Mouse (Mus musculus) MEL (cell line): ENCODE results near the gene Syt8. TPM values are rescaled to one million over a fixed set of nuclear protein-coding genes. Genes with fewer than 3 reads are reported as not detected.

Experiments
- DNase-seq: peaks from one replicate; pipeline ENCODE4 v3.0.0; 2011; ENCODE audit warnings: low read depth, low spot score
- H3K27ac ChIP-seq: 2 replicates; pipeline ENCODE4 v1.5.1; 2012; ENCODE audit warnings: low read depth, mild to moderate bottlenecking, control low read depth, low read length, moderate library complexity; ENCODE audit not compliant: control insufficient read depth
- H3K27me3 ChIP-seq, 2 experiments: fragments of 150-350 bp in 1 of 2; sonication (generic) in 1 of 2; 2 replicates each; pipeline ENCODE4 v1.6.1; 2012; ENCODE audit warnings: low read length in 2 of 2, mild to moderate bottlenecking in 2 of 2, improper control_type of control experiment in 1 of 2, moderate library complexity in 1 of 2; ENCODE audit not compliant: insufficient read depth in 2 of 2, control insufficient read depth in 1 of 2
- H3K36me3 ChIP-seq, 2 experiments: 2 replicates each; pipeline ENCODE4 v1.6.1; 2012 to 2014; ENCODE audit warnings: low read length in 2 of 2, improper control_type of control experiment in 1 of 2, inconsistent platforms in 1 of 2, mild to moderate bottlenecking in 1 of 2; ENCODE audit not compliant: insufficient read depth in 2 of 2, control insufficient read depth in 1 of 2
- H3K4me1 ChIP-seq, 2 experiments: fragments of 150-350 bp in 1 of 2; sonication (generic) in 1 of 2; 2 replicates each; pipeline ENCODE4 v1.6.1; 2012; ENCODE audit warnings: low read length in 2 of 2, improper control_type of control experiment in 1 of 2, mild to moderate bottlenecking in 1 of 2; ENCODE audit not compliant: insufficient read depth in 2 of 2, control insufficient read depth in 1 of 2
- H3K4me3 ChIP-seq, 2 experiments: fragments of 150-350 bp in 1 of 2; sonication (generic) in 1 of 2; 2 replicates each; pipeline ENCODE4 v1.5.1; 2012; ENCODE audit warnings: low read depth in 2 of 2, low read length in 2 of 2, mild to moderate bottlenecking in 2 of 2, moderate library complexity in 2 of 2, control low read depth in 1 of 2, improper control_type of control experiment in 1 of 2; ENCODE audit not compliant: control insufficient read depth in 1 of 2, insufficient read depth in 1 of 2
- H3K79me2 ChIP-seq: 2 replicates; pipeline ENCODE4 v1.6.1; 2012; ENCODE audit warnings: mild to moderate bottlenecking, low read length, moderate library complexity; ENCODE audit not compliant: control insufficient read depth, poor library complexity, insufficient read depth
- H3K9ac ChIP-seq: 2 replicates; pipeline ENCODE4 v1.6.1; 2012; ENCODE audit warnings: low read depth, mild to moderate bottlenecking, control low read depth, low read length, moderate library complexity; ENCODE audit not compliant: control insufficient read depth, poor library complexity, severe bottlenecking
- H3K9me3 ChIP-seq: fragments of 150-350 bp; sonication (generic); replicated peaks from 2 replicates; pipeline ENCODE4 v1.6.1; 2012; ENCODE audit warnings: mild to moderate bottlenecking, low read length, improper control_type of control experiment, moderate library complexity; ENCODE audit not compliant: insufficient read depth
- BHLHE40 ChIP-seq: IDR thresholded peaks from 2 replicates; pipeline ENCODE4 v1.6.1; 2012; ENCODE audit warnings: low read depth, mild to moderate bottlenecking, inconsistent platforms, low read length, improper control_type of control experiment, borderline replicate concordance
- CHD1 ChIP-seq: IDR thresholded peaks from 2 replicates; pipeline ENCODE4 v1.6.1; 2012; ENCODE audit warnings: low read depth, mild to moderate bottlenecking, inconsistent platforms, low read length, improper control_type of control experiment
- CTCF ChIP-seq, 3 experiments: IDR thresholded peaks in 2 of 3; conservative IDR thresholded peaks in 1 of 3; 2 replicates each; pipeline ENCODE4 v1.5.1; 2011 to 2012; ENCODE audit warnings: low read length in 3 of 3, low read depth in 2 of 3, mild to moderate bottlenecking in 2 of 3, improper control_type of control experiment in 1 of 3, inconsistent platforms in 1 of 3, mixed read lengths in 1 of 3, moderate library complexity in 1 of 3; ENCODE audit not compliant: control insufficient read depth in 1 of 3, insufficient read depth in 1 of 3, poor library complexity in 1 of 3, severe bottlenecking in 1 of 3
- E2F4 ChIP-seq: IDR thresholded peaks from 2 replicates; pipeline ENCODE4 v1.6.1; 2011; ENCODE audit warnings: low read depth, low read length, improper control_type of control experiment, borderline replicate concordance
- ELF1 ChIP-seq: IDR thresholded peaks from 2 replicates; pipeline ENCODE4 v1.6.1; 2014; ENCODE audit warnings: low read depth, mild to moderate bottlenecking, inconsistent platforms, low read length, improper control_type of control experiment, moderate library complexity
- ETS1 ChIP-seq: IDR thresholded peaks from 2 replicates; pipeline ENCODE4 v1.6.1; 2012; ENCODE audit warnings: low read depth, mild to moderate bottlenecking, inconsistent platforms, low read length, improper control_type of control experiment, moderate library complexity
- GATA1 ChIP-seq: IDR thresholded peaks from 2 replicates; pipeline ENCODE4 v1.6.1; 2011; ENCODE audit warnings: low read depth, low read length, improper control_type of control experiment
- HCFC1 ChIP-seq: IDR thresholded peaks from 2 replicates; pipeline ENCODE4 v1.6.1; 2012; ENCODE audit warnings: low read depth, mild to moderate bottlenecking, inconsistent platforms, low read length, improper control_type of control experiment, moderate library complexity
- MAFK ChIP-seq: IDR thresholded peaks from 2 replicates; pipeline ENCODE4 v1.6.1; 2011; ENCODE audit warnings: low read depth, mild to moderate bottlenecking, low read length, improper control_type of control experiment, borderline replicate concordance
- MAX ChIP-seq: IDR thresholded peaks from 2 replicates; pipeline ENCODE4 v1.6.1; 2011; ENCODE audit warnings: low read length, improper control_type of control experiment
- MEF2A ChIP-seq: IDR thresholded peaks from 2 replicates; pipeline ENCODE4 v1.6.1; 2014; ENCODE audit warnings: low read depth, mild to moderate bottlenecking, inconsistent platforms, low read length, improper control_type of control experiment; ENCODE audit not compliant: poor library complexity, insufficient replicate concordance, severe bottlenecking; ENCODE audit errors: extremely low read depth
- MXI1 ChIP-seq: IDR thresholded peaks from 2 replicates; pipeline ENCODE4 v1.6.1; 2011; ENCODE audit warnings: mild to moderate bottlenecking, low read depth, low read length, improper control_type of control experiment
- MYC ChIP-seq: IDR thresholded peaks from 2 replicates; pipeline ENCODE4 v1.6.1; 2011; ENCODE audit warnings: low read depth, mild to moderate bottlenecking, low read length, improper control_type of control experiment, moderate library complexity
- POLR2AphosphoS2 ChIP-seq: IDR thresholded peaks from 2 replicates; pipeline ENCODE4 v1.6.1; 2011; ENCODE audit warnings: low read length, improper control_type of control experiment
- POLR2AphosphoS5 ChIP-seq: IDR thresholded peaks from 2 replicates; pipeline ENCODE4 v1.6.1; 2012; ENCODE audit warnings: low read depth, borderline replicate concordance, mild to moderate bottlenecking, inconsistent platforms, low read length, moderate library complexity, mixed read lengths
- RAD21 ChIP-seq: IDR thresholded peaks from 2 replicates; pipeline ENCODE4 v1.6.1; 2011; ENCODE audit warnings: mild to moderate bottlenecking, low read depth, low read length, improper control_type of control experiment
- RCOR1 ChIP-seq: IDR thresholded peaks from 2 replicates; pipeline ENCODE4 v1.6.1; 2012; ENCODE audit warnings: low read depth, mild to moderate bottlenecking, inconsistent platforms, low read length, improper control_type of control experiment
- SIN3A ChIP-seq: IDR thresholded peaks from 2 replicates; pipeline ENCODE4 v1.6.1; 2012; ENCODE audit warnings: low read length, improper control_type of control experiment, inconsistent platforms
- SMC3 ChIP-seq: IDR thresholded peaks from 2 replicates; pipeline ENCODE4 v1.6.1; 2011; ENCODE audit warnings: low read depth, low read length, improper control_type of control experiment
- TCF12 ChIP-seq: IDR thresholded peaks from 2 replicates; pipeline ENCODE4 v1.6.1; 2014; ENCODE audit warnings: low read depth, mild to moderate bottlenecking, inconsistent platforms, low read length, improper control_type of control experiment, moderate library complexity
- UBTF ChIP-seq: IDR thresholded peaks from 2 replicates; pipeline ENCODE4 v1.6.1; 2012; ENCODE audit warnings: low read depth, mild to moderate bottlenecking, inconsistent platforms, low read length, improper control_type of control experiment, moderate library complexity, borderline replicate concordance; ENCODE audit not compliant: insufficient read depth
- USF2 ChIP-seq, 2 experiments: IDR thresholded peaks; 2 replicates each; pipeline ENCODE4 v1.6.1; 2011 to 2012; ENCODE audit warnings: improper control_type of control experiment in 2 of 2, low read length in 2 of 2, borderline replicate concordance in 1 of 2, inconsistent platforms in 1 of 2, low read depth in 1 of 2, mild to moderate bottlenecking in 1 of 2; ENCODE audit not compliant: insufficient read depth in 1 of 2
- ZKSCAN1 ChIP-seq: IDR thresholded peaks from 2 replicates; pipeline ENCODE4 v1.6.1; 2012; ENCODE audit warnings: low read depth, mild to moderate bottlenecking, inconsistent platforms, low read length, improper control_type of control experiment, moderate library complexity
- ZMIZ1 ChIP-seq: IDR thresholded peaks from 2 replicates; pipeline ENCODE4 v1.6.1; 2012; ENCODE audit warnings: low read depth, mild to moderate bottlenecking, inconsistent platforms, low read length, improper control_type of control experiment, moderate library complexity
- ZNF384 ChIP-seq: IDR thresholded peaks from 2 replicates; pipeline ENCODE4 v1.6.1; 2012; ENCODE audit warnings: low read depth, mild to moderate bottlenecking, inconsistent platforms, low read length, improper control_type of control experiment
- polyA plus RNA-seq, 2 experiments: library from polyadenylated mRNA; stranded (reverse) in 1 of 2; unstranded in 1 of 2; fragments of >175 nt in 1 of 2; fragments of >200 nt in 1 of 2; gene quantifications; 2 replicates each; pipeline versions ENCODE4 v1.2.1 to v1.2.4; 2012; ENCODE audit warnings: low replicate concordance in 2 of 2, low read depth in 1 of 2; ENCODE audit not compliant: insufficient read length in 2 of 2, insufficient read depth in 1 of 2, missing spikeins in 1 of 2
- total RNA-seq: library from RNA; depleted of rRNA; stranded (reverse); fragments of 300-350 nt; gene quantifications from 2 replicates; pipeline ENCODE4 v1.2.3, GENCODE M21; 2012

The Syt8 gene
- total and polyA plus RNA-seq, 3 experiments: not detected

DNA sequence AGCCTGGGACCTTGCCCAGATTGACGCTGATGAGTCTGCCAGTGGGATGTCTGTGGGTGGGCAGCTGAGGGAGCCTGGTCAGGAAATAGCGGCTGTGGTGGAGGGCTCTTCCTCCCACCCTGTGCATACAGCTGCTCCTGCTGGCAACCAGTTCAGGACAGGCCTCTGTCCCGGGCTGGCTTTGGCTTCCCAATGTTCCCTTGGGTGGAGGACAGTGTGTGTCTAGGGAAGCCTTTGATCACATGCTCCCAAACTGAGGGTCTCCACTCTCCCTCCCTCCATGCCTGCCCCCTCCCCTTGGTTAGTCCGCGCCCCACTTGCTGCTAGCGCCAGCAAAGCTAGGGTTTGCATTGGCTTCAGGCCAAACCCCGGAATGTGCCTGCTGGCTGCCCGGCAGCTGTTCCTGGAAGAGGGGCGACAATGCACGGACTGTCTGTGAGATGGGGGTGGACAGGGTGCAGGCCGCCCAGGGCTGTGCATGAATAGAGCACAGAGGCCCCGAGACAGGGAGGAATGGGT lies 4.4 kb upstream of the Syt8 start:
- Histone ChIP-seq H3K9ac (no peak overlapping the region), H3K9me3 (no peaks in the 10 kb centered on the region), H3K27ac (no peak overlapping the region), H3K27me3 (peaks cover 5 to 9% of the 10 kb centered on the region in 2 experiments; a peak in 3 of 4 replicates), H3K36me3 (no peaks in the 10 kb centered on the region), H3K79me2 (no peaks in the 10 kb centered on the region), H3K4me1 (no peaks in the 10 kb centered on the region), H3K4me3 (no peak overlapping the region)
- TF ChIP-seq ZMIZ1 (no peak), USF2 (IDR thresholded peaks at IDR 0.05; ENCODE audit: borderline replicate concordance in 1 of 2, insufficient read depth in 1 of 2, low read depth in 1 of 2, low read length in 2 of 2) (no peak), BHLHE40 (no peak), MAX (no peak), HCFC1 (no peak), TCF12 (no peak), ZNF384 (no peak), CTCF (IDR thresholded peaks at IDR 0.05 in 2 of 3, conservative IDR thresholded peaks at IDR 0.05 in 1 of 3; ENCODE audit: control insufficient read depth in 1 of 3, insufficient read depth in 1 of 3, low read depth in 2 of 3, low read length in 3 of 3, poor library complexity in 1 of 3, severe bottlenecking in 1 of 3) (no peak), RAD21 (no peak)
- no peak for DNase-seq

DNA sequence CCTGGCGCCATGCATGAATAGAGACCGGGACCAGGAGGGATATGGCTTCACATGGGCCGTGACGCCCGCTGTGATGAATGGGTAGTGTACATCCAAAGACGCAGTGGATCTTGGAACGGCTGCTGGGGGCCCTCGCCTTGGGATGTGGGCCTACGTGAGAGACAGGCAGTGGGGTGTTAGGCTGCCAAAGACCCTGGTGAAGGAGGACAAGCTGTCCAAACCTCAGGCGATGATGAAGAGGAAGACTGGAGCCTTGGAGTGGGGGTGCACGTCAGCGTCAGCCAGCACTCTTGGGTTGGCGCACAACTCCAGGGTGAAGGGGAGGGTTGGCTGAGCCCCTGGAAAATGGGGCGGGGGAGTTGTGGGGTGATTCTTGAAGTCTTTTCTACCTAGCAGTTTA lies 3.5 kb upstream of the Syt8 start:
- TF ChIP-seq MYC: no peak
- no peak for TF ChIP-seq CHD1
- no peak for TF ChIP-seq ETS1
- TF ChIP-seq MEF2A: no peak
- no peak for TF ChIP-seq USF2 (IDR thresholded peaks at IDR 0.05; ENCODE audit: borderline replicate concordance in 1 of 2, insufficient read depth in 1 of 2, low read depth in 1 of 2, low read length in 2 of 2)
- no peak for TF ChIP-seq UBTF
- TF ChIP-seq SIN3A: no peak
- no peak for TF ChIP-seq ZKSCAN1
- TF ChIP-seq POLR2AphosphoS5: no peak
- no peak for TF ChIP-seq MAFK
- no peak for TF ChIP-seq SMC3
- TF ChIP-seq HCFC1: no peak
- TF ChIP-seq TCF12: no peak
- no peak for TF ChIP-seq POLR2AphosphoS2
- no peak for TF ChIP-seq GATA1
- TF ChIP-seq ELF1: no peak
- TF ChIP-seq MXI1: no peak
- TF ChIP-seq E2F4: no peak
- TF ChIP-seq RCOR1: no peak
- no peak overlapping the region for H3K27ac ChIP-seq
- H3K27me3 ChIP-seq: peaks cover 5 to 9% of the 10 kb centered on the region in 2 experiments; a peak in 3 of 4 replicates

More for the DNA sequence above, 3.5 kb upstream of the Syt8 start:
- no peaks in the 10 kb centered on the region for H3K9me3 ChIP-seq
- H3K4me3 ChIP-seq: no peak overlapping the region
- H3K36me3 ChIP-seq: no peaks in the 10 kb centered on the region
- no peak for DNase-seq
- no peaks in the 10 kb centered on the region for H3K4me1 ChIP-seq
- H3K79me2 ChIP-seq: no peaks in the 10 kb centered on the region
- H3K9ac ChIP-seq: no peak overlapping the region
